Comparison of ENCODE assay signal across 8 mouse cellular contexts in genomic region chr14:62761943-62762342, GRCm38 (mm10). TPM values are rescaled to one million over a fixed set of nuclear protein-coding genes. Genes with fewer than 3 reads are reported as not detected.
DNase-seq lines count a peak whose midpoint lies in the region; ATAC-seq and TF ChIP-seq lines count a peak whose summit lies in the region.

No protein-coding gene starts in this region.

- H3K27ac ChIP-seq in neural tube, embryonic 11.5 days (ENCODE audit: low read depth, low read length) = peak overlapping the region; percentile 94
- peak overlapping the region; percentile 96 for H3K27ac ChIP-seq in bone marrow, adult 2 months (ENCODE audit: control insufficient read depth, insufficient read depth, low read depth, low read length, poor library complexity)
- H3K27ac ChIP-seq in forebrain, embryonic 11.5 days (ENCODE audit: low read depth, low read length) = peak overlapping the region; percentile 92
- H3K27ac ChIP-seq in kidney, postnatal 0 days = peak overlapping the region; percentile 98
- H3K27ac ChIP-seq in lung, embryonic 15.5 days = peak overlapping the region; percentile 96
- peak overlapping the region; percentile 96 for H3K27ac ChIP-seq in stomach, postnatal 0 days (replicated peaks)

- TF ChIP-seq POLR2A in bone marrow, adult 2 months (IDR thresholded peaks at IDR 0.05; ENCODE audit: borderline replicate concordance, control insufficient read depth, low read depth, low read length) = no peak

- no peak for TF ChIP-seq CTCF in bone marrow, adult 2 months (IDR thresholded peaks at IDR 0.05; ENCODE audit: control insufficient read depth, insufficient read depth, low read length)
- TF ChIP-seq CTCF in kidney, postnatal 0 days (IDR thresholded peaks at IDR 0.05; ENCODE audit: low read depth) = no peak
- TF ChIP-seq CTCF in stomach, postnatal 0 days (IDR thresholded peaks at IDR 0.05; ENCODE audit: low read depth) = no peak

- no peaks in the 10 kb centered on the region for H3K9me3 ChIP-seq in neural tube, embryonic 11.5 days (ENCODE audit: control insufficient read depth, low read length)
- H3K9me3 ChIP-seq in forebrain, embryonic 11.5 days (ENCODE audit: control insufficient read depth, low read length) = no peaks in the 10 kb centered on the region
- no peaks in the 10 kb centered on the region for H3K9me3 ChIP-seq in kidney, postnatal 0 days (replicated peaks; ENCODE audit: low read length)
- no peaks in the 10 kb centered on the region for H3K9me3 ChIP-seq in lung, embryonic 15.5 days
- no peaks in the 10 kb centered on the region for H3K9me3 ChIP-seq in stomach, postnatal 0 days (ENCODE audit: control insufficient read depth, low read length)

- H3K4me2 ChIP-seq in neural tube, embryonic 11.5 days (ENCODE audit: low read depth) = peak overlapping the region; percentile 64
- H3K4me2 ChIP-seq in forebrain, embryonic 11.5 days (ENCODE audit: low read depth, low read length, severe bottlenecking) = peak overlapping the region; percentile 62
- peak overlapping the region; percentile 57 for H3K4me2 ChIP-seq in kidney, postnatal 0 days (ENCODE audit: low read length)
- peak overlapping the region; percentile 58 for H3K4me2 ChIP-seq in lung, embryonic 15.5 days
- H3K4me2 ChIP-seq in stomach, postnatal 0 days (replicated peaks; ENCODE audit: low read depth) = peak overlapping the region; percentile 52

- H3K9ac ChIP-seq in neural tube, embryonic 11.5 days (ENCODE audit: low read length) = peak overlapping the region; percentile 70
- H3K9ac ChIP-seq in forebrain, embryonic 11.5 days (ENCODE audit: low read length) = peak overlapping the region; percentile 74
- peak overlapping the region; percentile 64 for H3K9ac ChIP-seq in kidney, postnatal 0 days (ENCODE audit: low read depth, low read length)
- peak overlapping the region; percentile 75 for H3K9ac ChIP-seq in lung, embryonic 15.5 days
- H3K9ac ChIP-seq in stomach, postnatal 0 days (ENCODE audit: low read length) = peak overlapping the region; percentile 83

- H3K4me3 ChIP-seq in neural tube, embryonic 11.5 days (ENCODE audit: low read depth, low read length) = peak overlapping the region; percentile 90
- H3K4me3 ChIP-seq in bone marrow, adult 2 months (replicated peaks; ENCODE audit: control insufficient read depth, low read depth, low read length) = peak overlapping the region; percentile 77
- peak overlapping the region; percentile 94 for H3K4me3 ChIP-seq in forebrain, embryonic 11.5 days (ENCODE audit: low read depth, low read length)
- H3K4me3 ChIP-seq in kidney, postnatal 0 days (replicated peaks; ENCODE audit: low read depth, low read length) = peak overlapping the region; percentile 50
- peak overlapping the region; percentile 95 for H3K4me3 ChIP-seq in lung, embryonic 15.5 days
- peak overlapping the region; percentile 56 for H3K4me3 ChIP-seq in stomach, postnatal 0 days (ENCODE audit: low read depth, low read length)

- 5% methylated on average over 11 of the region's 11 CpGs for WGBS in neural tube, embryonic 11.5 days
- WGBS in bone marrow, adult 2 months = 1% methylated on average over 11 of the region's 11 CpGs
- WGBS in forebrain, embryonic 11.5 days = 5% methylated on average over 11 of the region's 11 CpGs
- WGBS in kidney, postnatal 0 days = 4% methylated on average over 11 of the region's 11 CpGs
- WGBS in lung, embryonic 15.5 days = 4% methylated on average over 11 of the region's 11 CpGs
- WGBS in stomach, postnatal 0 days = 3% methylated on average over 11 of the region's 11 CpGs

- no peaks in the 10 kb centered on the region for H3K36me3 ChIP-seq in neural tube, embryonic 11.5 days (ENCODE audit: control insufficient read depth, insufficient read depth, low read length)
- no peaks in the 10 kb centered on the region for H3K36me3 ChIP-seq in forebrain, embryonic 11.5 days (ENCODE audit: control insufficient read depth, insufficient read depth, low read length)
- H3K36me3 ChIP-seq in kidney, postnatal 0 days (ENCODE audit: insufficient read depth, low read length) = no peaks in the 10 kb centered on the region
- H3K36me3 ChIP-seq in lung, embryonic 15.5 days = peaks cover 9% of the 10 kb centered on the region; the same call in 1 of the 2 replicates
- H3K36me3 ChIP-seq in stomach, postnatal 0 days (ENCODE audit: control insufficient read depth, insufficient read depth, low read length) = no peaks in the 10 kb centered on the region

- no peaks in the 10 kb centered on the region for H3K4me1 ChIP-seq in neural tube, embryonic 11.5 days (ENCODE audit: control insufficient read depth, insufficient read depth, low read length)
- H3K4me1 ChIP-seq in bone marrow, adult 2 months (ENCODE audit: control insufficient read depth, insufficient read depth, low read length) = no peaks in the 10 kb centered on the region
- peaks cover 2% of the 10 kb centered on the region; the same call in 1 of the 2 replicates for H3K4me1 ChIP-seq in forebrain, embryonic 11.5 days (replicated peaks; ENCODE audit: control insufficient read depth, insufficient read depth, low read length)
- no peaks in the 10 kb centered on the region for H3K4me1 ChIP-seq in kidney, postnatal 0 days (replicated peaks; ENCODE audit: insufficient read depth, low read length)
- peaks cover 6% of the 10 kb centered on the region; the same call in 1 of the 2 replicates for H3K4me1 ChIP-seq in lung, embryonic 15.5 days
- no peaks in the 10 kb centered on the region for H3K4me1 ChIP-seq in stomach, postnatal 0 days (replicated peaks; ENCODE audit: control insufficient read depth, insufficient read depth)

- no peak for DNase-seq in neural tube, embryonic 11.5 days (ENCODE audit: low spot score)
- no peak for DNase-seq in neural tube, embryonic 10.5 days (ENCODE audit: extremely low spot score, low spot score)
- DNase-seq in forebrain, embryonic 11.5 days (ENCODE audit: low spot score) = peak; percentile 50
- peak; percentile 53 for DNase-seq in kidney, postnatal 0 days (ENCODE audit: low spot score)
- no peak for DNase-seq in stomach, postnatal 0 days (ENCODE audit: low spot score)
- no peak for DNase-seq in right cerebral cortex, postnatal 25 days

- no peaks in the 10 kb centered on the region for H3K27me3 ChIP-seq in neural tube, embryonic 11.5 days (ENCODE audit: control insufficient read depth, insufficient read depth, low read length)
- no peaks in the 10 kb centered on the region for H3K27me3 ChIP-seq in forebrain, embryonic 11.5 days (ENCODE audit: control insufficient read depth, insufficient read depth, low read length)
- no peaks in the 10 kb centered on the region for H3K27me3 ChIP-seq in kidney, postnatal 0 days (ENCODE audit: insufficient read depth, low read length)
- H3K27me3 ChIP-seq in lung, embryonic 15.5 days = no peaks in the 10 kb centered on the region
- H3K27me3 ChIP-seq in stomach, postnatal 0 days (ENCODE audit: control insufficient read depth, insufficient read depth, low read length) = no peaks in the 10 kb centered on the region

- ATAC-seq in neural tube, embryonic 11.5 days (ENCODE audit: insufficient read depth, low FRiP score, low TSS enrichment) = no peak
- no peak for ATAC-seq in forebrain, embryonic 11.5 days (replicated peaks; ENCODE audit: low FRiP score)
- no peak for ATAC-seq in kidney, postnatal 0 days (replicated peaks; ENCODE audit: low FRiP score, low read depth)
- ATAC-seq in lung, embryonic 15.5 days (ENCODE audit: borderline replicate concordance, extremely low read depth, low FRiP score, low TSS enrichment) = no peak
- ATAC-seq in stomach, postnatal 0 days (ENCODE audit: low FRiP score, low TSS enrichment) = no peak

- TF ChIP-seq EP300 in stomach, postnatal 0 days (optimal IDR thresholded peaks at IDR 0.05) = no peak

RNA-seq across cellular contexts. Expression of gene Ints6, which starts 1.0 kb away (rescaled TPM):
- 27.4 and 30.1 TPM in 2 replicates for polyA plus RNA-seq in neural tube, embryonic 11.5 days (2014; fragmentation: Nextera tagmentation; extraction: Ambion mirVana)
- 5.6 and 9.9 TPM in 2 replicates for polyA plus RNA-seq in bone marrow, adult 2 months (2011; ENCODE audit: insufficient read depth, insufficient read length, low replicate concordance, missing spikeins)
- polyA plus RNA-seq in forebrain, embryonic 11.5 days (2014; fragmentation: Nextera tagmentation; extraction: Ambion mirVana) = 34.3 and 34.6 TPM in 2 replicates
- 13.5 and 17.1 TPM in 2 replicates for polyA plus RNA-seq in kidney, postnatal 0 days (2015; fragmentation: Nextera tagmentation; extraction: Ambion mirVana)
- polyA plus RNA-seq in lung, embryonic 15.5 days (2015; fragmentation: Nextera tagmentation; extraction: Ambion mirVana) = 18.5 and 22.8 TPM in 2 replicates
- polyA plus RNA-seq in stomach, postnatal 0 days (2015; fragmentation: Nextera tagmentation; extraction: Ambion mirVana) = 6.7 and 10.3 TPM in 2 replicates

Comparison
In these comparisons a context has a peak if more than half of its experiments do, and no peak if none do; other contexts are left out.
1. DNase-seq: peak in forebrain, embryonic 11.5 days (single experiment) and kidney, postnatal 0 days (single experiment); none in neural tube, embryonic 11.5 days (single experiment), neural tube, embryonic 10.5 days (single experiment), stomach, postnatal 0 days (single experiment) and right cerebral cortex, postnatal 25 days (single experiment).
2. Peak in every context shown above with its lines, with median percentiles within 50 percentile points of each other: H3K27ac ChIP-seq, H3K4me2 ChIP-seq, H3K4me3 ChIP-seq and H3K9ac ChIP-seq.